Mouse (Mus musculus) kidney, adult 18-20 months (tissue): ENCODE results near the gene Best2.

Source experiments
- DNase-seq: peaks from one replicate; pipeline ENCODE4 v3.0.0; 2021

The Best2 gene

GRCm38 (mm10) chr8:85014431-85014830 is at the start of gene Best2:
TSS of gene Best2 (minus strand) at chr8:85014531.
- DNase-seq = no peak

DNA sequence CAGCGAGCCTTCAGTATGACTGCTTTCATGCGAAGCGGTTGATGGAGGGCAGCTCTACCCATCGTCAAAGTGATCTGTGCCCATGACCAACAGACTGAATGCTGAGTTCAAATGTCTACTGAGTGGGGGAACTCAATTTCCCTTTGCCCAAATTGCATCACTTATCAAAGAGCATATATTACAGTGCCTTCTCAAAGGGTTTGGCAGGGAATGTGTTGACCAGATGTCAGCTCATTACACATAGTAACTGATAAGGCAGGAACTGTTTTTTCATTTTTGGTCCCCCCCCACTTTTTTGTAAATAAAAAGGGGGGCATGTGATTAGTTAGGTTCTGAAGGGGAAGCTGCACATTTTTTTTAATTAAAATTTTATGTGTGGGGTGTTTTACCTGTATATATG is 48.3 kb upstream of the Best2 start:
- no peak for DNase-seq

GRCm38 (mm10) chr8:85059879-85060616 is 45.7 kb upstream of the Best2 start, which contains the start of gene Fbxw9:
TSS of gene Fbxw9 (plus strand) at chr8:85060055.
- peak; percentile 92 for DNase-seq

DNA sequence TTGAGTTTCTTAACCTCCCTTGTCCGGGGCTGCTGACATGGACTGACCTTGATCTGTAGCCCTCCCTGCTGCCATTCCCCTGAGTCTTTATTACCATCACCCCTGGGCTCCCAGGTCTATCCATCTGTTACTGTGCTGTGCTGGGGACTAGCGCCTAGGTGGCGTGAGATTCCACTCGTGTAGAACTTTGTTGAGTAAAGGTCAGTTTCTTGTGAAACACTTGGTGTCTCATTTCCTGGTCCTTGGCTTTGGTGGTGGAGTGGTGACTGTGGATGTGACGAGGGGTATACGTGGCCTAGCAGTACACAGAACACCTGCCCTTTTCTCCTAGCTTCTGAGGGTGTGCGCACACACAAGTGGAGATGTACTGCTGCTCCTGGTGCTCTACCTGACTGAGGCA is 43.0 kb upstream of the Best2 start:
- no peak for DNase-seq

GRCm38 (mm10) chr8:85043619-85044018 is 29.3 kb upstream of the Best2 start:
- no peak for DNase-seq

DNA sequence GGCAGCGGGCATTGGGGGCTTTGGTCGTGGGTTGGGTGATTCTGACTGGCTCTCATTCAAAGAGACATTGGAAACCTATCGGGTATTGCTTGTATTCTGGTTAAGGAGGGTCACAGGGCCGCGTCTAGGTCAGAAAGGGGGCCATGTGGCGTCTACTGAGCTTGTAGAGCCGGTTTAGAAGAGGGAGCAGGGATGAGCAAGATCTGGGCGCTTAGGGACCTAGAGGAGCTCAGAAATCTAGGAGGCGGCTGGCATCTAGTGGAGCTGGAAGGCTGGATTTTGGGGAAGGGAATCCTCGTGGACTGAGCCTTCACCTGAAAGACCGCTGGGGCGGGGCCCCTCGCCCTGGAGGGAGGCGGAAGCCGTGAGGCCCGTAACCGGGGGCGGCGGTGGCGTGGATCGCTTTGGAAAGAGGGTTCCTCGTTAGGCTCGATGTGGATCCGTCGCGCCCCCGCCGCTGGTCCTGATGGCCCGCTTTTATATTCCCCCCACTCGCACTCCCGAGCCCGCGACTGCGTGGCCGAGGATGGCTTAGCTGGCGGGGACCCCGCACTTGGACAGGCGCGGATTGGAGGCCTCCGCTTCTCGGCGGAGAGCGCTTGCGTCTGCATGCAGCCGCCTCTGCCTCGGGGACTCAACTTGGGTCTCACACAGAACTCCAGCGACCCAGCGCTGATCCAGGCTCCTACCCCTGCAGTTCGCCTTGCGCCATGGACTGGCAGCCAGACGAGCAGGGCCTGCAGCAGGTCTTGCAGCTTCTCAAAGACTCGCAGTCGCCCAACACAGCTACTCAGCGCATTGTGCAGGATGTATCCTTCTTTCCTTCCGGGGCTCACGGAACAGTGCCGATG is 23.6 kb upstream of the Best2 start:
- peak; percentile 50 for DNase-seq

- DNase-seq = no peak
Observed at GRCm38 (mm10) chr8:85037366-85037680, 23.0 kb upstream of the Best2 start.

DNA sequence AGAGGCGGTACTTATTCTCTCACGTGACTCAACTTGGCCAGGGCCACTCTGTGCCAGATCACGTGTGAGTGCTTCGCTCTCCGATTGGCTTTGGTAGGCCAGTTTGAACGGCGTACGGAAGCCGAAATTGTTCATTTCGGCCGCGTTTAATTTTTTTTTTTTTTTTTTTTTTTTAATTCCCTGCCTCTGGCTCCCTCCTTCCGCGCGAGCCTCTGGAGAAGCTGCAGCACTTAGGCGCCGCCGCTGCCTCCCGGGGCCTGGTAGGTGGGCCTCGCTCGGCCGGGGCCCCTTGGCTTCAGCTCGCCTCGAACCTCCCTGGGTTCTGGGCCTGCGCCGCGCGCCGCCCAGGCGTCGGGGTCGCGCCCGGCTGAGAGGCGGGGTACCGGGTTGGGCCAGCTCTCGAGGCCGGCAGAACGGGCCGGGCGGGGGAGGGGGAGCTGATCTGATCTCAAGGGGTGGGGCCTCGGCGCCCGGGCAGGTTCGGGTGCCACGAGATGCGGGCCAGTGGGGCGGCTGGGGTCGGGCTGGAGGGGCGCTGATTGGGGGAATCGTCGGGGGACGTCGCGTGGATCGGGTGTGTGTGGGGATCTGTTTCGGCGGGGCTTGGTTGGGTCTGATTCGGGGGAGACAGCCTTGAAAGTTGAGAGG is 22.5 kb upstream of the Best2 start, which contains the start of gene Tnpo2:
TSS of gene Tnpo2 (plus strand) at position 198 of the 648 bp plus-strand sequence.
- DNase-seq = peak; percentile 90

GRCm38 (mm10) chr8:85036381-85036717 is 22.0 kb upstream of the Best2 start:
- DNase-seq = no peak

- DNase-seq = peak; percentile 53
Observed at GRCm38 (mm10) chr8:85035728-85036310, 21.5 kb upstream of the Best2 start.

GRCm38 (mm10) chr8:85035165-85035727 is 20.9 kb upstream of the Best2 start:
- no peak for DNase-seq

DNA sequence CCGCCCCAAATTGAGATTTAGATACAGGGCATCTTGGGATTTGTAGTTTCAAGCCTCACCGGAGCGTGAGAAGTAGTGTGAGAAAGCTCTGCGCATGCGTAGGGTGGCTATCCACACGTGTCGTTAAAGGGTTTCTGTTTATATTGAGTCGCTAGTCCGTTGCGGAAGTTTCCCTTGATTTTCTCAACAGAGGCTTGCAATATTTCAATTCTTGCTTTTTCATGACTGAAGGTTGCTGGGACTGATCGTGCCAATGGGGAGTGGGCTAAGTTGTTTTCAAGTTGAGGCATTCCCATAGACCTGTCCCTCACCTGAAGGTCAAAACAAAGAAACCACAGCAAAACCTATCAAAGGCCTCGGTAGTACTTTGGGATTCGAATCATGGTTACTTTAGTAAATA is 20.4 kb upstream of the Best2 start:
- DNase-seq = peak; percentile 71

DNA sequence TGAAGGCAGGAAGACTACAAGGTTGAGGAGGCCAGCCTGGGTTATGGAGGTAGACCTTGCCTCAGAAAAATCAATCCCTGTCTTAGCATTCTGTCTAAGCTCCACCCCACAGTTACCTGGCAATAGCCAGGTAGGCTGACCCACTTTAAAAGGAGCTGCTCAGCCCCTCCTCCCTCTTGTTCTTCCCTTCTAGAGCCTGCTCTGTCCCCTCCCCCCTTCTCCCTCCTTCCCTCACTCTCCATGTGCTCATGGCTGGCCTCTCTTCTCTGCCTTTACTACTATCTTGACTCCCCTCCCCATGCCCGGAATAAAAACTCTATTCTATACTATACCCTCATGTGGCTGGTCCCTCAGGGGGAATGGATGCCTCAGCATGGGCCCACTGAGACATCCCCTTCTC is 19.5 kb upstream of the Best2 start:
- DNase-seq = no peak

GRCm38 (mm10) chr8:85032622-85033311 is 18.4 kb upstream of the Best2 start:
- DNase-seq = peak; percentile 64

GRCm38 (mm10) chr8:85029271-85029670 is 14.9 kb upstream of the Best2 start:
- DNase-seq = no peak

GRCm38 (mm10) chr8:85027922-85028321 is 13.6 kb upstream of the Best2 start:
- DNase-seq = no peak

DNA sequence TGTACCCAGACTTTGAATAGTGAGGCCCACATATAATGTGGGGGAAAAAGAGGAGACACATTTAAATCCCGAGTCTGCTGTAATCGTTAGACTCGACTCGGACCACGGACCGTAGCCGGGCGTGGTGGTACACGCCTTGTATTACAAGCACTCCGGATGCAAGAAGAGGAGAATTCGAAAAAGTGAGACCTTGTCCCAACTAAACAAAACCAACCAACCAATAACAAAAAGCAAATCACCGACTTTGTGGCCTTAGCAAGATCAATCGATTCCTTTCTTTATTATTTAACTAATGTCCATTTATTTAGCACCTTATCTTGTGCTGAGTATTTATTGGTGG is 13.2 kb upstream of the Best2 start:
- DNase-seq = no peak

DNA sequence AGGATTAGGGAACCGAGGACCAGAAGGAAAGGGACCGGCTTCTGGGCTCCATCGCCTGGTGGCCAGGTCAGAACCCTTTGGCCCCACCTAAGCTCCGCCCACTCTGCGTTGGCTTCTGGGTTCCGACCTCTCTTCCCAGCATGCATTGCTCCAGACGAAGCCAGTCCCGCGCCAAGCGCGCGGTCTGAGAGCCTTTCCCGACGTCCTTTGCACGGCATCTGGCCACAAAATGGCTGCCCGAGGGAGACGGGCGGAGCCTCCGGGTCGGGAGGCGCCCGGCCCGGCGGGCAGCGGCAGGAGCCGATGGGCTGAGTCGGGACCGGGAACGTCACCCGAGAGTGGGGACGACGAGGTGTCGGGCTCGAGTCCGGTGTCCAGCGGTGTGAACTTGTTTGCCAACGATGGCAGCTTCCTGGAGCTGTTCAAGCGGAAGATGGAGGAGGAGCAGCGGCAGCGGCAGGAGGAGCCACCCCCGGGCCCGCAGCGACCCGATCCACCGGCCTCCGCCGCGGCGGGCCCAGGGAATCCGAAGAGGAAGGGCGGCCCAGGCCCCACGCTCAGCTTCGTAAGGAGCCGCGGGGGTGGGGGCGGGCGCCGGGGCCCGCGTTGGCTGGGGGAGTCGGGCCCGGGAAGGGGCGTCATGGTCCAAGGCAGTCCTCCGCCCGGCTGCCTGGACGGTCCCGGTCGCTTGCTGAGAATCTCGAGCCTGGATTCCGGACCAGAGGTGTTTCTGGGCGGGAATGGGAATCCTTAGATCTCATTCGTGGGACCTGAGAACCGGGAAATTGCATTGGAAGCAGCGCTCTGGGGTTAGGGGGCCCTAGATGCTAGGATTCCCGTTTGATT is 12.6 kb upstream of the Best2 start, which contains the start of gene Trir:
TSS of gene Trir (plus strand) at position 154 of the 846 bp plus-strand sequence.
- DNase-seq = peak; percentile 99

DNA sequence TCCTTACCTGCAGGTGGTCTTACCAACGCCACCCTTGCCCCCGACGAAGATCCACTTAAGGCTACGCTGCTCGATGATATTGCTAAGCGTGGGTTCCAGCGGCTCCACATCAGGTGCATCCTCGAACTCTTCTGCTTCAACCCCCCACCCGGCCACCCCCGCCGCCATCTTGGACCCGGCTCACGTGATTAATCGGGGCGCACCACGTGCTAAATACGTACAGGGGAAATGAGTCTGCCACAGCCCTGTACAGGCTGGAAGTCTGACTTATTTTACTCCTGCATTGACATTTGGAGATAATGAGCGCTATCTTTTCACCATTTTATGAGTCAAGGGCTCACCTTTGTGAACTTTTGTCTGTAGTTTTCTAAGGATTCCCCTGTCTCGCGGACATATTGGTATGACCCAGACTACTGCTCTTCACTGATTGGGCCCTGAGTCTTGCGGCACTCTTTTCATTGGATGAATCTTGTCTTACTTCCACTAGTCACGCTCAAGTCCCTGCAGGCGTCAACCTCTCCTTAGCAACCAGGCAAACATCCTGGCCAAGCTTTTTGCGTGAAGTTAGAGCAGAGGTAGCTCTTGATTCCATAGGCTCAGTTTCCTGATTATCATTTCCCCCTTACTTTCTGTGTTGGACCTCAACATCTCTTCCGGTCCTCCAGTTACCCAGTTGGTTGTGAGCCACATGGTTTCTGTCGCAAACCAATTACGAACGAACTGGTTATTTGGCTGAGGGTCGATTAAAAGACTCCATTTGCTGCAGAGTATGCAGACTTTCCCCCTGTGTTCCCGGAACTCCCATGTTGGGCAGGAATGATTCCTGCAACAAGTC is 11.0 kb upstream of the Best2 start, which contains the start of gene Asna1:
TSS of gene Asna1 (minus strand) at position 184 of the 835 bp plus-strand sequence.
- peak; percentile 89 for DNase-seq

DNA sequence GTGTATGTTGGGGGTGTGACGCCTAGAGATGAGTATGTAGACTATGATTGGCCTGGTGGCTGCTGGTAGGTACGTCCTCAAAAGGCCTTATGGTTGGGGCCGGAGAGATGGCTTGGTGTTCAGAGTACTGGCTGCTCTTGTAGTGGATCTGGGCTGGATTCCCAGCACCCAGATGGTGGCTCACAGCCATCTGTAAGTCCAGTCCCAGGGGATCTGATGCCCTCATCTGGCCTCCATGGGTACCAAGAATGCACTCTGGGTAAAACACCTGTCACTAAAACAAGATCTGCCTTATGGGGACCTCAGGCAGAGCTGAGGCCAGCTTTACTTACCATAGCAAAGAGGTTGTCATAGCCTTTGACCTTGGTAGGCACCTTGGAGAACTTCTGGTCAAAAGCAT is 9.5 kb upstream of the Best2 start:
- DNase-seq = no peak
